Mouse (Mus musculus): ENCODE data around the gene Igf2r. TPM values are rescaled to one million over a fixed set of nuclear protein-coding genes. Genes with fewer than 3 reads are reported as not detected.

Gene Igf2r
- 26.6 and 48.4 TPM in 2 replicates for polyA plus RNA-seq (2012; rRNA removed; ENCODE audit: low replicate concordance)

DNA sequence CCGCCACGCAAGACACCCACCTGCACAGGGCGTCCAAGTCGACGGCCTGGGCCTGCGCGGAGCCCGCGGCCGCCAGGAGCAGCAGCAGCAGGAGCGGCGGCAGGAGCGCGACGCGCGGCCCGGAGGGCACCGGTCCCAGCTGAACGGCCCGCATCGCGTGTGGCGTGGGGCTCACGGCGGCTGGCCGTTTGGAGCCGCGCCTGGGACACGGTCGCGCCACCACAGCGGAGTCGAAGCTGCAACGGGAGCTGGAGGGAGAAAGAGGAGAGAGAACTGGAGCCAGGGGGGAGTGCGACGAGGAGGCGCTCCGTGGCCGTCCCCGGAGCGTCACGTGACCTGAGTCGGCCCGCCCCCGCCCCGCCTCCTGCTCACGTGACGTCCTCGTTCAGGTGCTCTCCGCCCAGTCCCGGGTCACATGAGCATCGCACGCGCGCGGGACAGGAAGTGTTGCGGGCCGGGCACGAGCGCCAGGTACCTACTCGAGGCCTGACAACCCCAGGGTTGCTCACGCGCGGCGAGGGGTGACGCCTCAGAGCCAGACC lies at the start of gene Igf2r:
Gene Igf2r (minus strand): TSS at position 285 of the 542 bp plus-strand sequence.

GRCm38 (mm10) chr17:12675646-12676045 lies 93.8 kb downstream of the Igf2r start, which contains the start of gene Slc22a1:
Gene Slc22a1 (minus strand): TSS chr17:12675829.

Other genes starting within 250 kb of the Igf2r start
- 0.41 and 2.7 TPM in 2 replicates for gene Slc22a2, start 185.5 kb downstream of the Igf2r start, polyA plus RNA-seq (2012; rRNA removed; ENCODE audit: low replicate concordance)
- gene Slc22a1, start 93.8 kb downstream of the Igf2r start, polyA plus RNA-seq (2012; rRNA removed; ENCODE audit: low replicate concordance), result 0.06 and 0.87 TPM in 2 replicates
- gene Mas1, start 98.5 kb upstream of the Igf2r start, polyA plus RNA-seq (2012; rRNA removed; ENCODE audit: low replicate concordance), result 0.13 and 1.8 TPM in 2 replicates
- 0.73 and 1.2 TPM in 2 replicates for gene Mrgprh, start 106.4 kb upstream of the Igf2r start, polyA plus RNA-seq (2012; rRNA removed; ENCODE audit: low replicate concordance)
- 4.1 and 19.7 TPM in 2 replicates for gene Pnldc1, start 140.6 kb upstream of the Igf2r start, polyA plus RNA-seq (2012; rRNA removed; ENCODE audit: low replicate concordance)
- 64.6 and 97.5 TPM in 2 replicates for gene Tcp1, start 146.0 kb upstream of the Igf2r start, polyA plus RNA-seq (2012; rRNA removed; ENCODE audit: low replicate concordance)
- gene Mrpl18, start 146.7 kb upstream of the Igf2r start, polyA plus RNA-seq (2012; rRNA removed; ENCODE audit: low replicate concordance), result 31.6 and 34.9 TPM in 2 replicates
- gene Acat3, start 170.9 kb upstream of the Igf2r start, polyA plus RNA-seq (2012; rRNA removed; ENCODE audit: low replicate concordance), result 0.42 and 0.85 TPM in 2 replicates
- gene Acat2, start 191.1 kb upstream of the Igf2r start, polyA plus RNA-seq (2012; rRNA removed; ENCODE audit: low replicate concordance), result 45.2 and 66.0 TPM in 2 replicates
- 17.7 and 22.8 TPM in 2 replicates for gene Wtap, start 224.5 kb upstream of the Igf2r start, polyA plus RNA-seq (2012; rRNA removed; ENCODE audit: low replicate concordance)
- gene Sod2, start 237.2 kb upstream of the Igf2r start, polyA plus RNA-seq (2012; rRNA removed; ENCODE audit: low replicate concordance), result 317 and 641 TPM in 2 replicates